Mouse (Mus musculus): ENCODE measurements at regions not wholly inside any gene's neighbourhood (a gene's known extent, or its start where the extent isn't known, plus 50 kb on each side); places are given as distances from the start of the nearest gene placed in this dataset.

GRCm38 (mm10) chr4:105450881-105451280, 293.7 kb downstream of the Plpp3 start:
- TF ChIP-seq CTCF (IDR thresholded peaks at IDR 0.05; ENCODE audit: borderline replicate concordance, insufficient read depth, low read depth, low read length), result no peak
- no peak for TF ChIP-seq POLR2A (IDR thresholded peaks at IDR 0.05; ENCODE audit: borderline replicate concordance, insufficient read depth, low read length)

Measured in cerebellum, adult 2 months (tissue).